20 mouse cellular contexts compared by ENCODE assay signal in the genomic region with DNA sequence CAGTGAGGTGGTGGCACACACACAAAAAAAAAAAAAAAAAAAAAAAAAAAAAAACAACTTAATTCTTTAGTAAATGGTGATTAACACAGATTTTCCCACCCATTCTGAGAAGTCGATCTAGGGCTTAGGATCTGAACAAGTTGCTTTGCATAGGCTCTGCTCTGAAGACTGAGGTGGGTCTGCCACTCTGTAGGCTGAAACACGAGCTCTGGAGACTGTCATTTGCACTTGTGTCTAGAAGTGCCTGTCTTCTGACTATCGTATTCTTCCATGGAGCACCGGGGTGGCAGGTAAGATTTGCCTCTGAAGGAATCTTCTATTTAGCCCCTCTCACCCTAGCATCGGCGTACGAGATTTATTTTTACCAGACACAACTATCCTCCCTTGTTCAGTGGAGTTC. TPM values are rescaled to one million over a fixed set of nuclear protein-coding genes. Genes with fewer than 3 reads are reported as not detected.
"Had no signal": no experiment of that assay in that cellular context is flagged by ENCODE, and none has a peak within 500 bp of the region (broad histone marks: within the 10 kb centered on the region; RNA-seq: fewer than 3 reads in every experiment).

No protein-coding gene starts in this region.

- ATAC-seq: midbrain, embryonic 13.5 days; midbrain, embryonic 16.5 days had no signal

- H3K4me1 ChIP-seq: neural tube, embryonic 15.5 days had no signal

- DNase-seq: lung, adult 18-20 months; lung, embryonic 14.5 days; lung, postnatal 10 days; lung, postnatal 4 days; retina, postnatal 1 day; right cerebral cortex, adult 18-20 months; right cerebral cortex, postnatal 25 days; right cerebral cortex, postnatal 4 days; spleen, adult 18-20 months; thymus, adult 18-20 months; thymus, postnatal 14 days; thymus, postnatal 36 days had no signal

- H3K4me3 ChIP-seq: midbrain, embryonic 10.5 days; midbrain, embryonic 13.5 days; myocyte; neural tube, embryonic 13.5 days; neural tube, embryonic 15.5 days had no signal

- H3K9ac ChIP-seq: lung, embryonic 14.5 days; midbrain, embryonic 13.5 days; neural tube, embryonic 13.5 days; neural tube, embryonic 15.5 days had no signal

- H3K27me3 ChIP-seq: midbrain, embryonic 13.5 days; neural tube, embryonic 13.5 days; neural tube, embryonic 15.5 days had no signal

- H3K9me3 ChIP-seq: midbrain, embryonic 10.5 days; midbrain, embryonic 13.5 days; neural tube, embryonic 13.5 days; neural tube, embryonic 15.5 days had no signal

- H3K4me2 ChIP-seq: lung, embryonic 14.5 days; midbrain, embryonic 13.5 days; neural tube, embryonic 13.5 days; neural tube, embryonic 15.5 days had no signal

- H3K27ac ChIP-seq: midbrain, embryonic 10.5 days; midbrain, embryonic 13.5 days; neural tube, embryonic 13.5 days; neural tube, embryonic 15.5 days had no signal

- H3K36me3 ChIP-seq: midbrain, embryonic 10.5 days; midbrain, embryonic 13.5 days; neural tube, embryonic 13.5 days; neural tube, embryonic 15.5 days had no signal

RNA-seq across cellular contexts. Expression of gene Plekhg6, which starts 51.9 kb away (rescaled TPM):
- total RNA-seq: megakaryocyte, adult 5-6 weeks; megakaryocyte-erythroid progenitor cell, adult 5-6 weeks had no signal
- polyA plus RNA-seq: neural tube, embryonic 13.5 days had no signal
